Mouse (Mus musculus): ENCODE data around the gene Bola1.

DNA sequence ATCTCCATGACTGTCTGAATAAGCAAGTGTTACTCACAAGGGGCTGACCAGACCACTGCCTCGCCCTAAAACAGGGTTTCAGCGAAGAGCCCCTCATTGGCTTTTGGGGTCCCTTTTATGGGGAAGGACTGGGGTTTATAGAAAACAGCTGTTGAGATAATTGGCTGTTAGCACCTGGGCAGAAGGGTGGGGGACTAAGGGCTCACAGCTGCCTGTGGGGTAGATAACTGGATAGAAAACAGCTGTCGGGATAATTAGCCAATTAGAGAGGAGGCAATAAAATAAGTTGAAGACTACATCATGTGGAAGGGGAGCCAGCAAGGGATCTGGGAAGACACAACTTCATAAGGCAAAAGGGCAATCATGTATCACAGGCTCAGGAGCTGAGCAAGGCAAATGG, 31.4 kb upstream of the Bola1 start:
- TF ChIP-seq CTCF (IDR thresholded peaks at IDR 0.05 in 2 of 3, conservative IDR thresholded peaks at IDR 0.05 in 1 of 3; ENCODE audit: control insufficient read depth in 1 of 3, insufficient read depth in 1 of 3, low read depth in 2 of 3, low read length in 3 of 3, poor library complexity in 1 of 3, severe bottlenecking in 1 of 3): no peak
- no peak for TF ChIP-seq MAZ (IDR thresholded peaks at IDR 0.05; ENCODE audit: low read depth, low read length)
- no peak for TF ChIP-seq GABPA (IDR thresholded peaks at IDR 0.05; ENCODE audit: low read depth, low read length)
- TF ChIP-seq MAFK (IDR thresholded peaks at IDR 0.05; ENCODE audit: borderline replicate concordance, low read depth, low read length): no peak
- no peak for TF ChIP-seq POLR2A (IDR thresholded peaks at IDR 0.05; ENCODE audit: control insufficient read depth in 1 of 2, insufficient read depth in 1 of 2, low read depth in 1 of 2, low read length in 2 of 2, poor library complexity in 1 of 2)
- no peak for TF ChIP-seq MEF2A (IDR thresholded peaks at IDR 0.05; ENCODE audit: extremely low read depth, insufficient replicate concordance, low read depth, low read length, poor library complexity, severe bottlenecking)
- no peak for TF ChIP-seq POLR2AphosphoS2 (IDR thresholded peaks at IDR 0.05; ENCODE audit: low read length)
- no peak for TF ChIP-seq GATA1 (IDR thresholded peaks at IDR 0.05; ENCODE audit: low read depth, low read length)
- TF ChIP-seq EP300 (IDR thresholded peaks at IDR 0.05; ENCODE audit: low read depth in 1 of 2, low read length in 2 of 2): no peak
- TF ChIP-seq SIN3A (IDR thresholded peaks at IDR 0.05; ENCODE audit: low read length): no peak
